Mouse (Mus musculus): ENCODE data around the gene Pfn1. TPM values are rescaled to one million over a fixed set of nuclear protein-coding genes. Genes with fewer than 3 reads are reported as not detected.

Pfn1 gene
- total RNA-seq (2021) = 100 to 1,000 TPM; 207 to 224 TPM
- long read RNA-seq, experiment 1, transcript Pfn1-201 (3 exons, 861 nt) = major isoform, 112 of 121 reads
- long read RNA-seq, experiment 1, partial matches to known transcripts = 5 of 121 reads
- long read RNA-seq, experiment 1, other reads (novel, unspliced or antisense) = 0 of 121 reads
- long read RNA-seq, experiment 2, transcript Pfn1-201 (3 exons, 861 nt) = major isoform, 68 of 74 reads
- long read RNA-seq, experiment 2, partial matches to known transcripts = 2 of 74 reads
- long read RNA-seq, experiment 2, other reads (novel, unspliced or antisense) = 3 of 74 reads

GRCm38 (mm10) chr11:70654198-70654922 is at the start of gene Pfn1:
Gene Pfn1 (minus strand): TSS chr11:70654644.
- Histone ChIP-seq H3K27ac (peak within 1 kb of the TSS; percentile 99), H3K4me3 (peak within 1 kb of the TSS; percentile 100)
- peak; percentile 68 to 75 for DNase-seq (ENCODE audit: extremely low spot score in 1 of 2, low spot score in 2 of 2)
- intact Hi-C loops (cut with DNase I) = loop anchor here (10.0 kb wide), 1 partner anchor 420 kb away; the partner anchor contains the start of genes 0610010K14Rik, Gm21988 and Rnasek
- no peak for TF ChIP-seq CTCF (IDR thresholded peaks at IDR 0.05)

DNA sequence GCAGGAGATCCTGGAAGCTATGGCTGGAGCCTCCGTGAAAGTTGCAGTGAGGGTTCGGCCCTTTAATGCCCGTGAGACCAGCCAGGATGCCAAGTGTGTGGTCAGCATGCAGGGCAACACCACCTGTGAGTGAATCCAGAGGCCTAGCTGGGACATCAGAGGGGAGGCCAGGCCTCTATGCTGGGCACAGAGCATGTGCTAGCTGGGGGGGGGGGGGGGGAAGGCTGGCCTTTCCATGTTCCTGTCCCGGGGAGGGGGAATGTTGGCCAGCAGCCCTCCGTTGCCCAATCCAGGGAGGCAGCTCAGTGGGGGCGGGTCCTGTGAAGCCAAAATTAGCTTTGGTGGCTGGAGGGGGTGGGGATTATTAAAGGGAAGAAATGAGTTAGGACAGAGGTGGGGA is 48.3 kb upstream of the Pfn1 start:
- no peak for TF ChIP-seq CTCF (IDR thresholded peaks at IDR 0.05)
- Histone ChIP-seq H3K27ac (peak overlapping the region; percentile 99), H3K4me3 (peak overlapping the region; percentile 79)
- intact Hi-C loops (cut with DNase I) = no loop called here
- DNase-seq (ENCODE audit: extremely low spot score in 1 of 2, low spot score in 2 of 2) = no peak

- intact Hi-C loops (cut with DNase I) = loop anchor here (2.0 kb wide), 1 partner anchor 55 kb away; the partner anchor contains the start of genes Rnf167 and Slc25a11
- no peak for DNase-seq (ENCODE audit: extremely low spot score in 1 of 2, low spot score in 2 of 2)
- H3K27ac ChIP-seq = peak overlapping the region; percentile 99
- TF ChIP-seq CTCF (IDR thresholded peaks at IDR 0.05) = no peak
- peak overlapping the region; percentile 79 for H3K4me3 ChIP-seq
These were observed 47.7 kb upstream of the Pfn1 start for GRCm38 (mm10) chr11:70701984-70702733.

DNA sequence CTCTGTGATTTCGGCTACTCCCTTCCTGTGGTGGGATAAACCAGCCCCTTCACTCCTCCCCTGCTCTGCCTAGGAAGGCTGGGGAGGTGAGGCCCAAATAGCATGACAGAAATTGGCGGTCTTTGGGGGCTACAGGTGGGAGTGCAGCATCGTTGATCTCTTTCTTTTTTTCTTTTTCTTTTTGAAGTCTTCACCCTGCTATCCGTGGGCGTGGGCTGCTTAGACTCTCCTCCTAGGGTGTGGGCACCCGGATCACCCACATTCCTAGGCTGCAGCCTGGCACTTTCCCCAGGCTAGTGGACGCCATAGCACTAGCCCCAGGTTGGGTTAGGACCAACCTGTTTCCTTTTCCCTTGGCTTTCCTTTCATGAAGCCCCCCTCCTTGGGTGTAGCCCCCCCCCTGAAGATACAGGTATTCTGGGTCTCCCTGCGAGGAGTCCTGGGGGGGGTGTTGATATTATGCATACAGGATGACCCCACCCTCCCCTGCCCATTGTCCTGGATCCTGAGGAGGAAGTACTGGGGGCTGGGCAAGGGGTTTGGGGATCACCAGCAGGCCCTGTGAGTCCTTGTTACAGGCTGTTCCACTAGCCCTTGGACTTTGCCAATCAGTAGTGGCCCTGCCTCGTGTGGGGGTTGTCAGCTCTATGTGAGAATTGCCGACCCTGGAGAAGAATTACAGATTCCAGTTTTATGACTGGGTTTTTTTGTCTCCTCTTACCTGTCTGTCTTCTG is 46.9 kb upstream of the Pfn1 start:
- intact Hi-C loops (cut with DNase I) = loop anchor here (2.0 kb wide), 1 partner anchor 55 kb away; the partner anchor contains the start of genes Rnf167 and Slc25a11
- no peak for DNase-seq (ENCODE audit: extremely low spot score in 1 of 2, low spot score in 2 of 2)
- peak overlapping the region; percentile 79 for H3K4me3 ChIP-seq
- TF ChIP-seq CTCF (IDR thresholded peaks at IDR 0.05) = no peak
- H3K27ac ChIP-seq = peak overlapping the region; percentile 99

DNA sequence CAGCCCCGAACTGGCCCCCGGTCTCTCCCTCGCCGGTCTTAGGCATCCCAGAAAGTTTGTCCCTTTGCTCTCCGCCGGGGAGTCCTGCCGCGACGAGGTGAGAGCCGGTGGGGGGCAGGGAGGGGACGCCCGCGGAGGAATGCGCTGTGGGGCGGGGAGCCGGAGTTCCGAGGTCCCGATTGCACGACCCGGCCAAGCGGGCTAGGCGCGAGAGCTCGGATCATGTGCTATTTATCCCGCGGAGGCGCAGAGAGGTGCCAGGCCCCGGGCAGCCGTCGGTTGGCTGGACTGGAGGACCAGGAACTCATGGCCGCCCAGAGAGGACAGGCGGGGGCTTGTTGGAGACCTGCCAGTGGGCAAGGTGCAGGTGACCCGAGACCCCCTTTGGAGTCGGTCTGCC is 46.2 kb upstream of the Pfn1 start:
- peak; percentile 55 to 58 for DNase-seq (ENCODE audit: extremely low spot score in 1 of 2, low spot score in 2 of 2)
- intact Hi-C loops (cut with DNase I) = loop anchor here (1.0 to 2.0 kb wide), 2 partner anchors 12 to 54 kb away; partner anchors contain the start of genes Camta2, Rnf167 and Slc25a11
- H3K27ac ChIP-seq = peak overlapping the region; percentile 99
- no peak for TF ChIP-seq CTCF (IDR thresholded peaks at IDR 0.05)
- H3K4me3 ChIP-seq = peak overlapping the region; percentile 79

- no peak for TF ChIP-seq CTCF (IDR thresholded peaks at IDR 0.05)
- intact Hi-C loops (cut with DNase I) = loop anchor here (1.0 to 2.0 kb wide), 2 partner anchors 12 to 53 kb away; partner anchors contain the start of genes Camta2, Rnf167 and Slc25a11
These were observed 45.5 kb upstream of the Pfn1 start, which contains the start of the genes Inca1 and Kif1c for GRCm38 (mm10) chr11:70699722-70700556. Gene Inca1 (minus strand): TSS chr11:70700155. Gene Kif1c (plus strand): TSS chr11:70700548.

DNA sequence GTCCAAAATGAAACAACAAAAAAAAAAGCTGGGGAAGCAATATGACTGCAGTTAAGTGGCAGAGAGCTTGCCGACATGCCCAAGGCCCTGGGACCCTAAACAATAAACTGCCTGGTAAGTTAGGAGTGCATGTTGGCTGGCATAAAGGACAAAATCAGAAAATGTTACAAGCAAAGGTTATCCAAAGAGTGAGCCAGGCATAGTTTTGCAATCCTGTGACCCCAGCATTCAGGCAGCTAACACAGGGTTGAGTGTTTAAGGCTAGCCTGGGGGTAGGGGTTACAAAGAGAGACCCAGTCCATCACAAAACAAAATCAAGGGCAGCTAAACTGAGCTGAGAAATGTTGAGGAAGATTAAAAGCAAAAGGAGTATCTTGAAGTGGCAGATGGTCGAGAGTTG is 44.6 kb upstream of the Pfn1 start:
- H3K4me3 ChIP-seq = no peak overlapping the region
- no peak for DNase-seq (ENCODE audit: extremely low spot score in 1 of 2, low spot score in 2 of 2)
- H3K27ac ChIP-seq = no peak overlapping the region
- TF ChIP-seq CTCF (IDR thresholded peaks at IDR 0.05) = no peak
- intact Hi-C loops (cut with DNase I) = no loop called here

More at GRCm38 (mm10) chr11:70699722-70700556, 45.5 kb upstream of the Pfn1 start, which contains the start of the genes Inca1 and Kif1c:
- H3K4me3 ChIP-seq = peak within 1 kb of the TSS; percentile 79
- H3K27ac ChIP-seq = peak within 1 kb of the TSS; percentile 99
- DNase-seq (ENCODE audit: extremely low spot score in 1 of 2, low spot score in 2 of 2) = peak; percentile 95 to 97

DNA sequence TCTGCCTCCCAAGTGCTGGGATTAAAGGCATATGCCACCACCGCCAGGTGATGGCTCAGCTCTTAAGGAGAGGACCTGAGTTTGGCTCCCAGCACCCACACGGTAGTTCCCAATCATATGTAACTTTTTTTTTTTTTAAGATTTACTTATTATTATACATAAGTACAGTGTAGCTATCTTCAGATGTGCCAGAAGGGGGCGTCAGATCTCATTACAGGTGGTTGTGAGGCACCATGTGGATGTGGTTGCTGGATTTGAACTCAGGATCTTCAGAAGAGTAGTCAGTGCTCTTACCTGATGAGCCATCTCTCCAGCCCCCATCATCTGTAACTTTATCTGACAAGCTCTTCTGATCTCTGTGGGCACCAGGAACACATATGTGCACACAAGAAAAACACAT is 42.9 kb upstream of the Pfn1 start:
- Histone ChIP-seq H3K27ac (no peak overlapping the region), H3K4me3 (no peak overlapping the region)
- no peak; the same call in 1 of the 2 replicates for TF ChIP-seq CTCF (IDR thresholded peaks at IDR 0.05)
- DNase-seq (ENCODE audit: extremely low spot score in 1 of 2, low spot score in 2 of 2) = no peak
- intact Hi-C loops (cut with DNase I) = no loop called here

DNA sequence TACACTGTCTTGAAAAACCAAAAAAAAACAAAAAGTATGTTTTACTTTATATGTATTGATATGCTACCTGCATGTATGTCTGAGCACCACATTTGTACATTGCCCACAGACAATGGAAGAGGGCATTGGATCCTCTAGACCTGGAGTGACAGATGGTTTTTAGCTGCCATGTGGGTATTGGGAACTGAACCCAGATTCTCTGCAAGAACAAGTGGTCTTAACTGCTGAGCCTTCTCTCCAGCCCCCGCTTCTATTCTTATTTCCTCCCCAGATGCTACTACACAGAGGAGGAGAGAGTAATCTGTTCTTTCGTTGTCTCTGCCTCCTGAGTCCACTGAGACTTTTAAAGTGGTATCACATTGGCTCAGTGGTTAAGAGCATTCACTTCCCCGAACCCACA is 39.1 kb upstream of the Pfn1 start:
- Histone ChIP-seq H3K27ac (no peak overlapping the region), H3K4me3 (no peak overlapping the region)
- intact Hi-C loops (cut with DNase I) = no loop called here
- DNase-seq (ENCODE audit: extremely low spot score in 1 of 2, low spot score in 2 of 2) = no peak
- TF ChIP-seq CTCF (IDR thresholded peaks at IDR 0.05) = no peak

GRCm38 (mm10) chr11:70689578-70689977 is 35.1 kb upstream of the Pfn1 start:
- intact Hi-C loops (cut with DNase I) = no loop called here
- DNase-seq (ENCODE audit: extremely low spot score in 1 of 2, low spot score in 2 of 2) = no peak
- no peak overlapping the region for H3K4me3 ChIP-seq
- no peak overlapping the region for H3K27ac ChIP-seq
- no peak for TF ChIP-seq CTCF (IDR thresholded peaks at IDR 0.05)

Measured in left cerebral cortex, adult 2 months (tissue).